Mouse (Mus musculus) hindbrain, embryonic 13.5 days (tissue): ENCODE data around the gene Tmem63b. TPM values are rescaled to one million over a fixed set of nuclear protein-coding genes. Genes with fewer than 3 reads are reported as not detected.
A peak's percentile ranks its signal among the peaks of the same experiment; 100 is the strongest.

Experiments used
- ATAC-seq: fragments of 200-750 bp; cut with Nextera tagmentation; 2 replicates; pipeline ENCODE4 v1.8.0; 2017; ENCODE audit warnings: moderate TSS enrichment; ENCODE audit not compliant: low FRiP score
- H3K27ac ChIP-seq: fragments of 300-500 bp; sonication (generic); 2 replicates; pipeline ENCODE4 v1.5.1; 2015; ENCODE audit warnings: inconsistent platforms, mild to moderate bottlenecking, moderate library complexity
- H3K27me3 ChIP-seq: fragments of 300-500 bp; sonication (generic); 2 replicates; pipeline ENCODE4 v1.6.1; 2015; ENCODE audit warnings: mild to moderate bottlenecking, inconsistent platforms
- H3K36me3 ChIP-seq: fragments of 300-500 bp; sonication (generic); 2 replicates; pipeline ENCODE4 v1.6.1; 2015; ENCODE audit warnings: mild to moderate bottlenecking, inconsistent platforms
- H3K4me1 ChIP-seq: fragments of 300-500 bp; sonication (generic); replicated peaks from 2 replicates; pipeline ENCODE4 v1.6.1; 2015; ENCODE audit warnings: inconsistent platforms
- H3K4me2 ChIP-seq: fragments of 300-500 bp; sonication (generic); 2 replicates; pipeline ENCODE4 v1.6.1; 2015; ENCODE audit warnings: inconsistent platforms, mild to moderate bottlenecking, moderate library complexity
- H3K4me3 ChIP-seq: fragments of 300-500 bp; sonication (generic); 2 replicates; pipeline ENCODE4 v1.5.1; 2015; ENCODE audit warnings: mild to moderate bottlenecking, inconsistent platforms
- H3K9ac ChIP-seq: fragments of 300-500 bp; sonication (generic); 2 replicates; pipeline ENCODE4 v1.6.1; 2015; ENCODE audit warnings: mild to moderate bottlenecking, inconsistent platforms
- H3K9me3 ChIP-seq: fragments of 300-500 bp; sonication (generic); 2 replicates; pipeline ENCODE4 v1.6.1; 2016; ENCODE audit warnings: inconsistent platforms
- WGBS: fragments of 180-500 bp; shearing (Covaris S2); methylation state at CpG from one replicate; pipeline ENCODE4 v1.1.7; 2015; 5-methylcytosine and 5-hydroxymethylcytosine counted together
- polyA plus RNA-seq: library from polyadenylated mRNA; unstranded; fragments of >200 nt; fragmentation: Nextera tagmentation; extraction: Ambion mirVana; gene quantifications from 2 replicates; pipeline ENCODE4 v1.2.1, GENCODE M21; 2015

Tmem63b gene
- polyA plus RNA-seq, 1 experiment from 2014 or later, result 123 TPM

DNA sequence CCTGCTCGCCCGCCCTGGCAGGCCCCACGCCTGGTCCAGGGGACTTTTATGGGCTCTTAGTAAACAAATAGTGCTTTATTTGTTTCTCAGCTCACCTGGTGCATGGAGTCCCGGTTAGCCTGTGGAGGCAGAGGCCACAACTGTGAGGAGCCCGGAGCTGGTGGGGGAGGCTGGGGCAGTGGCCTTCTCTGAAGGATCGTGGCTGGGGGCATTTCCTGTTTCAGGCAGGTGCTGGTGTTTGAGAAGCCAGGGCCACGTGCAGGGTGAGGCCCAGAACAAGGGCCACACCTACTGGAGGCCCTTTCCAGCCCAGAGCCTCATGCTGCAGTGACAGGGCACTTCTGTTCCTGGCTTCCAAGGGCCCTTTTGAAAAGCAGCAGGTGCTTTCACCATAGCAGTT is 39.5 kb upstream of the Tmem63b start:
- Histone ChIP-seq H3K4me2 (no peak overlapping the region), H3K27ac (no peak overlapping the region), H3K27me3 (peaks cover 9% of the 10 kb centered on the region), H3K9ac (no peak overlapping the region; the same call in 1 of the 2 replicates), H3K36me3 (no peaks in the 10 kb centered on the region), H3K9me3 (no peaks in the 10 kb centered on the region), H3K4me3 (no peak overlapping the region), H3K4me1 (peaks cover 18% of the 10 kb centered on the region)
- ATAC-seq, result no peak
- WGBS, result 73% methylated on average over 7 of the region's 7 CpGs

DNA sequence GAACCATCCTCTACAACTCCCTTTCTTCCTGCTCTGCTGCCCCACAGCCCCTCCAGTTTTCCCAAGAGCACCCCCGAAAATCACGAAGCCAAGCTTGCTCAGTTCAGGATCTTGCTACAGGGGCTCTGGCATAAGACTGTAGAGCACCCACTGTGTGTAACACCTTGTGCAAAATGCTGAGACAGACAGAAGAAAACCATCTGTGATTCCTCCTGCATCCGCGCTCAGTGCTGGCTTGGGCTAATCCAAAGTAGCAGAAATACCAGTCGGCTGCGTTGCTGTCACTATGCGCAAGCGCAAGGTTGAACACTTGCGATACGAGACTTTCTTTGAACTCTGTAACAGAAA is 37.8 kb upstream of the Tmem63b start:
- H3K4me3 ChIP-seq, result no peak overlapping the region
- H3K36me3 ChIP-seq, result no peaks in the 10 kb centered on the region
- no peaks in the 10 kb centered on the region for H3K9me3 ChIP-seq
- H3K4me2 ChIP-seq, result no peak overlapping the region
- H3K4me1 ChIP-seq, result peaks cover 18% of the 10 kb centered on the region
- H3K27me3 ChIP-seq, result peaks cover 4% of the 10 kb centered on the region; the same call in 1 of the 2 replicates
- peak overlapping the region; percentile 94; the same call in 1 of the 2 replicates for H3K27ac ChIP-seq
- 85% methylated on average over 10 of the region's 10 CpGs for WGBS
- no peak for ATAC-seq
- H3K9ac ChIP-seq, result 0 out of 2 replicates have a peak overlapping the region, but pooled peaks have one; percentile 84

GRCm38 (mm10) chr17:45723732-45724573 is 37.2 kb upstream of the Tmem63b start:
- ATAC-seq, result peak; percentile 52
- WGBS, result 4% methylated on average over 25 of the region's 25 CpGs
- H3K27ac ChIP-seq, result peak overlapping the region; percentile 94

DNA sequence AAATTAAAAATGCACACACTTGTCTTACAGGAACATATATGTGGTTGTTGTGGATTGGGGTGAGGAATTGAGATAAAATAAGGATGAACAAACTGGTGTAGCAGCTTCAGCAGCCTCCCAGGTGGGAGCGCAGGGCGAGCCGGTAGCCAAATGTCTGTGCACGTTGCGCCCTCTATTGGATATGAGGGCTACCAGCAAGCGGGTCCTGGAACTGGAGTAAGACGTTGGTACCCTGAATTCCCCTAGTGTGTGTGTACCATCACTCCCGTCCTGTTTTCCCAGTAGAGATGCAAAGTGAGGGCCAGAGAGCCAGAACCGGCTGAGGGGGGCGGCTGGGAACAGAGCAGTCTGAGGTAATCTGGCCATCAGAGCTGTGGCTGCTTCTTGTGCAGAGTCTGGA is 31.6 kb upstream of the Tmem63b start:
- 12% methylated on average over 10 of the region's 10 CpGs for WGBS

More at GRCm38 (mm10) chr17:45723732-45724573, 37.2 kb upstream of the Tmem63b start:
- Histone ChIP-seq H3K4me1 (peaks cover 18% of the 10 kb centered on the region), H3K4me3 (peak overlapping the region; percentile 55), H3K4me2 (peak overlapping the region; percentile 61), H3K9me3 (no peaks in the 10 kb centered on the region), H3K27me3 (no peaks in the 10 kb centered on the region), H3K9ac (peak overlapping the region; percentile 84), H3K36me3 (no peaks in the 10 kb centered on the region)

GRCm38 (mm10) chr17:45711525-45711924 is 24.8 kb upstream of the Tmem63b start:
- H3K4me2 ChIP-seq, result no peak overlapping the region
- H3K4me3 ChIP-seq, result no peak overlapping the region
- 74% methylated on average over 3 of the region's 3 CpGs for WGBS
- H3K27ac ChIP-seq, result no peak overlapping the region
- no peaks in the 10 kb centered on the region for H3K27me3 ChIP-seq
- no peaks in the 10 kb centered on the region for H3K36me3 ChIP-seq
- H3K4me1 ChIP-seq, result no peaks in the 10 kb centered on the region
- H3K9me3 ChIP-seq, result no peaks in the 10 kb centered on the region
- H3K9ac ChIP-seq, result no peak overlapping the region
- ATAC-seq, result no peak

More for the DNA sequence above, 31.6 kb upstream of the Tmem63b start:
- no peak overlapping the region for H3K4me2 ChIP-seq
- H3K27me3 ChIP-seq, result no peaks in the 10 kb centered on the region
- H3K4me1 ChIP-seq, result peaks cover 14% of the 10 kb centered on the region
- H3K27ac ChIP-seq, result no peak overlapping the region
- H3K9me3 ChIP-seq, result no peaks in the 10 kb centered on the region
- no peak for ATAC-seq
- no peaks in the 10 kb centered on the region for H3K36me3 ChIP-seq
- no peak overlapping the region for H3K4me3 ChIP-seq
- H3K9ac ChIP-seq, result no peak overlapping the region

GRCm38 (mm10) chr17:45710407-45710806 is 23.7 kb upstream of the Tmem63b start:
- whole genome bisulfite sequencing, result 81% methylated on average over 8 of the region's 8 CpGs
- no peak for ATAC-seq
- Histone ChIP-seq H3K4me3 (no peak overlapping the region), H3K4me1 (no peaks in the 10 kb centered on the region), H3K27me3 (no peaks in the 10 kb centered on the region), H3K4me2 (no peak overlapping the region), H3K9ac (no peak overlapping the region), H3K27ac (no peak overlapping the region), H3K36me3 (no peaks in the 10 kb centered on the region), H3K9me3 (no peaks in the 10 kb centered on the region)

DNA sequence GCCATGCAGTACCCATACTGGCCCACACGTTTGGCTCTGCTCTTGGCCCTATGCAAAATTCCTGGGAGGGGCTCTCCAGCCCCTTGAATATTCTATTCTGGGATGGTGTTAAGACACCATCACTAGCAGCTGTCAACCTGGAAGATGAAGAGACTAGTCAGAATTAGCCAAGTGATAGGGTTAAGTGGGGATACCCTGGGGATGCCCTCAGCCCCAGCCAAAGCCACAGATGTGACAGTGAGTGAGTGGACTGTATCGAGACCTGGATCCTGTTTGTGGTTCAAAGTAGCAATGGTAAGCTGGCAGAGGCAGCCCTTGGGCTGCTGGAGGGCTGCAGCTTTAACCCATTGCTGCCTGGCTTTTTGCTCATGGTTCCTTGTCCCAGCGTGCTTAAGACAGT is 23.1 kb upstream of the Tmem63b start:
- no peaks in the 10 kb centered on the region for H3K36me3 ChIP-seq
- 52% methylated on average over 3 of the region's 3 CpGs for WGBS
- H3K4me1 ChIP-seq, result no peaks in the 10 kb centered on the region

DNA sequence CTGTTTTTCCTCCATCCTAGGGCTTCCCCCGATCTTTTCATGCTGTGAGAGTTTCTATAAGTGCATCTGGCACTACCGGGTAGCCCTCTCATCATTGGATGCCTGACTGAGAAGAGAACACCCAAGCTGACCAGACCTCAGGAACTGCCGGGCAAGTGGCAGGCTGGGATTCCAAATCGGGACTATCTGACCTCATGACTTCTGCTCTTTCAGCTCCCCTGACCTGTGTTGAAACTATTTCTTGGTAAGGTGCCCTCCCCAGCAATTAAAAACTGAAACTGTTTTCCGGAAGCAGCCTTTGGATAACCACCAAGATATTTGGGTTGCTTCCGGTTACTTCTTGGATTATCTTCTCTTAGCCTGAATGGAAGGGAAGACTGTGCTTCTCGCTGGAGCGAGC is 21.5 kb upstream of the Tmem63b start:
- Histone ChIP-seq H3K9me3 (no peaks in the 10 kb centered on the region), H3K27ac (no peak overlapping the region), H3K27me3 (no peaks in the 10 kb centered on the region), H3K4me3 (no peak overlapping the region), H3K4me1 (no peaks in the 10 kb centered on the region), H3K4me2 (no peak overlapping the region), H3K36me3 (no peaks in the 10 kb centered on the region), H3K9ac (no peak overlapping the region)
- ATAC-seq, result no peak
- WGBS, result 88% methylated on average over 8 of the region's 8 CpGs

More for the DNA sequence above, 23.1 kb upstream of the Tmem63b start:
- ATAC-seq, result no peak
- Histone ChIP-seq H3K9ac (no peak overlapping the region), H3K4me3 (no peak overlapping the region), H3K27me3 (no peaks in the 10 kb centered on the region), H3K9me3 (no peaks in the 10 kb centered on the region), H3K4me2 (no peak overlapping the region), H3K27ac (no peak overlapping the region)

- Histone ChIP-seq H3K27ac (no peak overlapping the region), H3K4me2 (no peak overlapping the region), H3K9ac (no peak overlapping the region), H3K4me1 (no peaks in the 10 kb centered on the region), H3K9me3 (no peaks in the 10 kb centered on the region), H3K27me3 (no peaks in the 10 kb centered on the region), H3K36me3 (no peaks in the 10 kb centered on the region), H3K4me3 (no peak overlapping the region)
- WGBS, result 33% methylated on average over 3 of the region's 3 CpGs
- ATAC-seq, result no peak
Observed at GRCm38 (mm10) chr17:45707376-45707775, 20.7 kb upstream of the Tmem63b start.

- Histone ChIP-seq H3K4me2 (no peak overlapping the region), H3K27ac (no peak overlapping the region), H3K9me3 (no peaks in the 10 kb centered on the region), H3K4me3 (no peak overlapping the region), H3K9ac (no peak overlapping the region), H3K27me3 (no peaks in the 10 kb centered on the region), H3K4me1 (no peaks in the 10 kb centered on the region), H3K36me3 (no peaks in the 10 kb centered on the region)
- no peak for ATAC-seq
- WGBS, result 72% methylated on average over 5 of the region's 5 CpGs
Observed at GRCm38 (mm10) chr17:45706796-45707195, 20.1 kb upstream of the Tmem63b start.

DNA sequence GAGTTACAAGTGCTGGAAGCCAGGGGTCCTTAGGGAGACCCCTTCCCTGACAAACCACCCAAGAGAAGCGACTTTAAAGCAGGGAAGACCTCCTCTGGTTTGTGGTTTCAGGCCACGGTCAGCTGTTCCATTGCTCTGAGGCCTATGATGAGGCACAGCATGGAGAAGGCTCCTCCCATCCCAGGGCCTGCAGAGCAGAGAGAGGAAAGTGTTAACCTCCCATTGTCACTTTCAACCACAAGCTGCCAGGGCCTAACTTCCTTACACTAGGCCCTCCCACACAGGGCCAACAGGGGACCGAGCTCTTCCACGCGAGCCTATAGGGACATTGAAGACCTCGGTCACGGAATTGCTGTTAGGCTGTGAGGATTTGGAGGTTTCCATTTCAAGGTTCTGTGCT is 16.5 kb upstream of the Tmem63b start:
- no peak overlapping the region for H3K4me2 ChIP-seq
- 0 out of 2 replicates have a peak, but pooled peaks cover 8% of the 10 kb centered on the region for H3K4me1 ChIP-seq
- no peak overlapping the region for H3K27ac ChIP-seq
- peaks cover 9% of the 10 kb centered on the region for H3K36me3 ChIP-seq
- H3K9ac ChIP-seq, result no peak overlapping the region
- H3K27me3 ChIP-seq, result no peaks in the 10 kb centered on the region
- no peak for ATAC-seq
- 66% methylated on average over 7 of the region's 7 CpGs for WGBS
- no peak overlapping the region for H3K4me3 ChIP-seq
- no peaks in the 10 kb centered on the region for H3K9me3 ChIP-seq

- Histone ChIP-seq H3K36me3 (peaks cover 16% of the 10 kb centered on the region), H3K4me1 (0 out of 2 replicates have a peak, but pooled peaks cover 8% of the 10 kb centered on the region), H3K4me2 (no peak overlapping the region), H3K4me3 (no peak overlapping the region), H3K27me3 (no peaks in the 10 kb centered on the region), H3K9ac (no peak overlapping the region), H3K9me3 (no peaks in the 10 kb centered on the region), H3K27ac (no peak overlapping the region)
- 54% methylated on average over 4 of the region's 4 CpGs for WGBS
- ATAC-seq, result no peak
Observed at GRCm38 (mm10) chr17:45702254-45702653, 15.5 kb upstream of the Tmem63b start.

DNA sequence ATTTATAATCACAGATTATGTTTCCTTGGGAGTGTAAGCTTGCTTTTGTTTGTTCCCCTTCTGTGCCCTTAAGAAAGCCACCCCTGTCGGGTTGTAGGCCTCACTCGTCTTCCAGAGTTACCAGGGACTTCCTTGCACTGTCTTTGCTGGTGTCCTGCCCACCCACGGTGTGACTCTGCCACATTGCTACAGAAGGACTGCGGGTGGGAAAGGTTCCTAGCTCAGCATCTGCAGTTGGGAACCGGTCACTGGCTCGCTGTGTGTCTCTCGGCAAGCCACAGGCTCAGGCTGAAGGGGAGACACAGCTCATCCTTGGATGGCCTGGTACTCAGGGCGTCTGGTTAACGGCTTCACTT is 14.5 kb upstream of the Tmem63b start:
- no peak overlapping the region for H3K4me3 ChIP-seq
- no peak overlapping the region for H3K9ac ChIP-seq
- H3K4me2 ChIP-seq, result no peak overlapping the region
- ATAC-seq, result no peak
- no peaks in the 10 kb centered on the region for H3K9me3 ChIP-seq
- H3K36me3 ChIP-seq, result peaks cover 23% of the 10 kb centered on the region
- H3K27me3 ChIP-seq, result no peaks in the 10 kb centered on the region
- H3K4me1 ChIP-seq, result 0 out of 2 replicates have a peak, but pooled peaks cover 8% of the 10 kb centered on the region
- 77% methylated on average over 9 of the region's 9 CpGs for WGBS
- H3K27ac ChIP-seq, result no peak overlapping the region
